Mouse (Mus musculus): ENCODE results near the gene Agbl3. TPM values are rescaled to one million over a fixed set of nuclear protein-coding genes. Genes with fewer than 3 reads are reported as not detected.
A peak's percentile ranks its signal among the peaks of the same experiment; 100 is the strongest.

Agbl3 gene
- polyA plus RNA-seq, 1 experiment: 4.5 TPM

- no peaks in the 10 kb centered on the region for H3K4me1 ChIP-seq (ENCODE audit: control insufficient read depth, insufficient read depth, low read length)
- H3K27ac ChIP-seq (ENCODE audit: control insufficient read depth, insufficient read depth, low read depth, low read length, poor library complexity): no peak overlapping the region
- no peak for TF ChIP-seq CTCF (IDR thresholded peaks at IDR 0.05; ENCODE audit: control insufficient read depth, insufficient read depth, low read length)
- no peak for TF ChIP-seq POLR2A (IDR thresholded peaks at IDR 0.05; ENCODE audit: borderline replicate concordance, control insufficient read depth, low read depth, low read length)
- WGBS: 93% methylated on average over 16 of the region's 16 CpGs
- H3K4me3 ChIP-seq (replicated peaks; ENCODE audit: control insufficient read depth, low read depth, low read length): no peak overlapping the region
Measured at GRCm38 (mm10) chr6:34896168-34896780, 116.0 kb downstream of the Agbl3 start.

- Histone ChIP-seq H3K4me3 (replicated peaks; ENCODE audit: control insufficient read depth, low read depth, low read length) (no peak overlapping the region), H3K27ac (ENCODE audit: control insufficient read depth, insufficient read depth, low read depth, low read length, poor library complexity) (no peak overlapping the region), H3K4me1 (ENCODE audit: control insufficient read depth, insufficient read depth, low read length) (no peaks in the 10 kb centered on the region; the same call in 1 of the 2 replicates)
- 62% methylated on average over 2 of the region's 2 CpGs for whole genome bisulfite sequencing
- no peak for TF ChIP-seq CTCF (IDR thresholded peaks at IDR 0.05; ENCODE audit: control insufficient read depth, insufficient read depth, low read length)
- no peak for TF ChIP-seq POLR2A (IDR thresholded peaks at IDR 0.05; ENCODE audit: borderline replicate concordance, control insufficient read depth, low read depth, low read length)
Measured at GRCm38 (mm10) chr6:34899127-34899526, 118.9 kb downstream of the Agbl3 start.

GRCm38 (mm10) chr6:34900990-34901389, 120.8 kb downstream of the Agbl3 start:
- Histone ChIP-seq H3K27ac (ENCODE audit: control insufficient read depth, insufficient read depth, low read depth, low read length, poor library complexity) (no peak overlapping the region), H3K4me1 (ENCODE audit: control insufficient read depth, insufficient read depth, low read length) (no peaks in the 10 kb centered on the region; the same call in 1 of the 2 replicates), H3K4me3 (replicated peaks; ENCODE audit: control insufficient read depth, low read depth, low read length) (no peak overlapping the region)
- TF ChIP-seq CTCF (IDR thresholded peaks at IDR 0.05; ENCODE audit: control insufficient read depth, insufficient read depth, low read length) (no peak), POLR2A (IDR thresholded peaks at IDR 0.05; ENCODE audit: borderline replicate concordance, control insufficient read depth, low read depth, low read length) (no peak)
- 93% methylated on average over 2 of the region's 2 CpGs for WGBS

- TF ChIP-seq POLR2A (IDR thresholded peaks at IDR 0.05; ENCODE audit: borderline replicate concordance, control insufficient read depth, low read depth, low read length) (no peak), CTCF (IDR thresholded peaks at IDR 0.05; ENCODE audit: control insufficient read depth, insufficient read depth, low read length) (no peak)
- 43% methylated on average over 9 of the region's 9 CpGs for WGBS
- Histone ChIP-seq H3K4me3 (replicated peaks; ENCODE audit: control insufficient read depth, low read depth, low read length) (no peak overlapping the region), H3K4me1 (ENCODE audit: control insufficient read depth, insufficient read depth, low read length) (no peaks in the 10 kb centered on the region; the same call in 1 of the 2 replicates), H3K27ac (ENCODE audit: control insufficient read depth, insufficient read depth, low read depth, low read length, poor library complexity) (peak overlapping the region; percentile 56)
Measured at GRCm38 (mm10) chr6:34901911-34902444, 121.7 kb downstream of the Agbl3 start.

- Histone ChIP-seq H3K4me1 (ENCODE audit: control insufficient read depth, insufficient read depth, low read length) (no peaks in the 10 kb centered on the region; the same call in 1 of the 2 replicates), H3K27ac (ENCODE audit: control insufficient read depth, insufficient read depth, low read depth, low read length, poor library complexity) (no peak overlapping the region), H3K4me3 (replicated peaks; ENCODE audit: control insufficient read depth, low read depth, low read length) (no peak overlapping the region)
- no peak for TF ChIP-seq POLR2A (IDR thresholded peaks at IDR 0.05; ENCODE audit: borderline replicate concordance, control insufficient read depth, low read depth, low read length)
- no peak for TF ChIP-seq CTCF (IDR thresholded peaks at IDR 0.05; ENCODE audit: control insufficient read depth, insufficient read depth, low read length)
- WGBS: 88% methylated on average over 7 of the region's 7 CpGs
Measured at GRCm38 (mm10) chr6:34902578-34902977, 122.3 kb downstream of the Agbl3 start.

- Histone ChIP-seq H3K27ac (ENCODE audit: control insufficient read depth, insufficient read depth, low read depth, low read length, poor library complexity) (no peak overlapping the region), H3K4me1 (ENCODE audit: control insufficient read depth, insufficient read depth, low read length) (peaks cover 3% of the 10 kb centered on the region; the same call in 1 of the 2 replicates), H3K4me3 (replicated peaks; ENCODE audit: control insufficient read depth, low read depth, low read length) (no peak overlapping the region)
- no peak for TF ChIP-seq POLR2A (IDR thresholded peaks at IDR 0.05; ENCODE audit: borderline replicate concordance, control insufficient read depth, low read depth, low read length)
- TF ChIP-seq CTCF (IDR thresholded peaks at IDR 0.05; ENCODE audit: control insufficient read depth, insufficient read depth, low read length): no peak
- WGBS: 79% methylated on average over 5 of the region's 5 CpGs
Measured at GRCm38 (mm10) chr6:34903441-34903840, 123.2 kb downstream of the Agbl3 start.

GRCm38 (mm10) chr6:34903851-34904250, 123.6 kb downstream of the Agbl3 start:
- H3K4me1 ChIP-seq (ENCODE audit: control insufficient read depth, insufficient read depth, low read length): peaks cover 3% of the 10 kb centered on the region; the same call in 1 of the 2 replicates
- H3K27ac ChIP-seq (ENCODE audit: control insufficient read depth, insufficient read depth, low read depth, low read length, poor library complexity): no peak overlapping the region
- WGBS: 86% methylated on average over 10 of the region's 10 CpGs
- H3K4me3 ChIP-seq (replicated peaks; ENCODE audit: control insufficient read depth, low read depth, low read length): no peak overlapping the region
- TF ChIP-seq POLR2A (IDR thresholded peaks at IDR 0.05; ENCODE audit: borderline replicate concordance, control insufficient read depth, low read depth, low read length) (no peak), CTCF (IDR thresholded peaks at IDR 0.05; ENCODE audit: control insufficient read depth, insufficient read depth, low read length) (no peak)

GRCm38 (mm10) chr6:34904361-34904760, 124.1 kb downstream of the Agbl3 start:
- Histone ChIP-seq H3K4me1 (ENCODE audit: control insufficient read depth, insufficient read depth, low read length) (peaks cover 3% of the 10 kb centered on the region; the same call in 1 of the 2 replicates), H3K4me3 (replicated peaks; ENCODE audit: control insufficient read depth, low read depth, low read length) (no peak overlapping the region), H3K27ac (ENCODE audit: control insufficient read depth, insufficient read depth, low read depth, low read length, poor library complexity) (no peak overlapping the region)
- 88% methylated on average over 6 of the region's 6 CpGs for WGBS
- TF ChIP-seq CTCF (IDR thresholded peaks at IDR 0.05; ENCODE audit: control insufficient read depth, insufficient read depth, low read length) (no peak), POLR2A (IDR thresholded peaks at IDR 0.05; ENCODE audit: borderline replicate concordance, control insufficient read depth, low read depth, low read length) (no peak)
